Mouse (Mus musculus) mesoderm, embryonic 11.5 days (tissue): ENCODE data around the gene Cryzl2.
A peak's percentile ranks its signal among the peaks of the same experiment; 100 is the strongest.

Source experiments
- DNase-seq: peaks from one replicate; pipeline ENCODE4 v3.0.0-alpha.2; 2012; ENCODE audit warnings: low read depth, low spot score

The Cryzl2 gene

GRCm38 (mm10) chr1:157443026-157443722, 15.2 kb upstream of the Cryzl2 start:
- DNase-seq: no peak

- no peak for DNase-seq
Measured at GRCm38 (mm10) chr1:157443723-157444561, 14.4 kb upstream of the Cryzl2 start.

DNA sequence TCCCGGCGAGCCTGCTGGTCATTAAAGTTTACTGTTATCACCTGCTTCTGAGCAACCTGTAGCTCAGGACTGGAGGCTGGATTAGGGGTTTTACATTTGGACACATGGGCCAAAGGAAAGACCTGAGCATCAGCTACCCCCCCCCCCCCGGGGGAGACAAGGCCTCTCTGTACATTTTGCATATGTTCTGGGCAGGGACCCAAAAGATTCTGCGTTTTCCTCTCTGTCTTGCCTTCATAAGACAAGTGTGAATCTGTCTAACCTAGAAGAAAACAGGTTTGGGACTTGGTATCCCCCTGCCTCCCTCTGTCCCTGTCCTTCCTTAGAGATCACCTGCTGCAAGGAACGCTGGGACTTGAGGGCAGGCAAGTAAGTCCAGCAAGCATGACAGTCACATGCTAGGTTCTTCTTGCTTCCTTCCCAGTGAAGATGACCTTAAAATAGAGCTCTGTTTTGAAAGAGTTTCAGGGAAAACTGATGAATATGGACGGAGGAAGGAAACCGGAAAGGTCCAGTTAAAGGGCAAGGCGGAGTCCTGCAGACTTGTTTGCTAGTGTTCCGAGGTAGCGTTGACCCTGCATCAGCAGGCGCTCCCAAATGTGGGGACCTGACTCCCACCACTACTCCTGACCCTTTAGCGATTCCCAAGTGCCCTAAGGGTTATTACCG, 13.6 kb upstream of the Cryzl2 start:
- DNase-seq: no peak

- no peak for DNase-seq
Measured at GRCm38 (mm10) chr1:157445398-157445910, 12.9 kb upstream of the Cryzl2 start.

DNA sequence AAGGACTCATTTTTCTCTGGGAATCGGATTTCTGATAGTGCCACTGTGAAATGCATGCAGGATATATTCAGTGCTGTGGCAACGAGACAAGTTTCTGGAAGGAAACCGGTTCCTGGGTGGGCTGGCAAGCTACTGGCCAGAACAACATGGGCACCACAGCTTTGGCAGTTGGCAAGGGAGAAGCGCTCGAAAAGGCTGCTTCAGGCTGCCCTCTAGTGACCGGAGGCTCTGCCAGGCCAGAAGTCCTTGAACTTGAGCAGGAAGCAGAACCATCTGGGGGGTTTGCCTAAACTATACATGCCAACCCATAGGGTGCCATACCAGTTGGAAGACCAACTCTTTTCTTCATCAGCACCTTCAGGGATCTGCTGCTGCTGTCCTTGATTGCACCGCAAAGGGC, 12.1 kb upstream of the Cryzl2 start:
- no peak for DNase-seq

DNA sequence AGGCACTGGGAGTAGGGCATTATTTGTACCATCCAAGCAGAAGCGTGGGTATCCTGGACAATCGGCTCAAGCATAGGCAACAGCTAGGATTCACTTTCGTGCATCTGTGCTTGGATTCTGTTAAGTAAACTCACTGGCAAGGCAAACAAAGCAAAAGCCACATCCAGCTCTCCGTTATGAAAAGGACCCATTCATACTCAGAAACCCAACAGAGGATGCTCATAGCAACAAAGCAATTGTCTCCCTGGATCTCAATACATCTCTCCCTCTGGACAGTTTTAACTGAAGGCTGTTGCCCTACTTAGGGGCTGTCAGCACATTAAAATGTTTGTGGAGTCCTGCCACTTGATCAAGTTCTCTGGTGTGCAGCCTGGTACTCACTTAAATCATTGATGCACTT, 11.2 kb upstream of the Cryzl2 start:
- no peak for DNase-seq

- no peak for DNase-seq
Measured at GRCm38 (mm10) chr1:157448164-157448804, 10.1 kb upstream of the Cryzl2 start.

- no peak for DNase-seq
Measured at GRCm38 (mm10) chr1:157448805-157449188, 9.6 kb upstream of the Cryzl2 start.

GRCm38 (mm10) chr1:157449532-157449931, 8.8 kb upstream of the Cryzl2 start:
- no peak for DNase-seq

DNA sequence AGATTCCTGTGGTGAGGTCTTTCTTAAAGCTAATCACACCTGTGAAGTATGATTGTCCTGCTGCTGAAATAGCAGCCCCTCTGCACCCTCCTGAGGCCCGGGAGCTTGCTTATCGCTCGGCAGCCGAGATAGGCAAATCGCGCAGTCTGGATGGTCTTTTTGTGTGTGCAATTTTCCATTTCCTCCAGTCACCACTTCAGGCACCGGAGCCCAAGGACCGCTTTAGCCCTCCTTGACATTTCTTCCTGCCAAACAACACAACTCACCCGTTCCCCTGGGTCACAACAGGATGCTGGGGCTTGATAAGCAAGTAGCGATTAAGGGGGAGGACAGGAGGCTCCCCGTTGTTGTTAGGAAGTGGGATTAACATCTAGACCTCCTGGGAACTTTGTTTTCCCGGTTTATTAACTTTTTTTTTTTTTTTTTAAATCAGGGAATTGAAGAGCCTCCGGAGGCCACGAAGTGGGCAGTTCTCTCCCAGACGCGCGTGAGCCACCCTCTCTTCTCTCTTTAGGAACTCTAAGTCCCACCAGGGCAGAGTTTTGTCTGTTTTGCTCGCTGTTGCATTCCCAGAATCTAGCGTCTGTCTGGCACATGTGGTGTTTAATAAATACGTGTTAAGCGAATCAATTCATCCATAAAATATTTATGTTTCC, 8.3 kb upstream of the Cryzl2 start:
- DNase-seq: no peak

- DNase-seq: no peak
Measured at GRCm38 (mm10) chr1:157452284-157452683, 6.1 kb upstream of the Cryzl2 start.

DNA sequence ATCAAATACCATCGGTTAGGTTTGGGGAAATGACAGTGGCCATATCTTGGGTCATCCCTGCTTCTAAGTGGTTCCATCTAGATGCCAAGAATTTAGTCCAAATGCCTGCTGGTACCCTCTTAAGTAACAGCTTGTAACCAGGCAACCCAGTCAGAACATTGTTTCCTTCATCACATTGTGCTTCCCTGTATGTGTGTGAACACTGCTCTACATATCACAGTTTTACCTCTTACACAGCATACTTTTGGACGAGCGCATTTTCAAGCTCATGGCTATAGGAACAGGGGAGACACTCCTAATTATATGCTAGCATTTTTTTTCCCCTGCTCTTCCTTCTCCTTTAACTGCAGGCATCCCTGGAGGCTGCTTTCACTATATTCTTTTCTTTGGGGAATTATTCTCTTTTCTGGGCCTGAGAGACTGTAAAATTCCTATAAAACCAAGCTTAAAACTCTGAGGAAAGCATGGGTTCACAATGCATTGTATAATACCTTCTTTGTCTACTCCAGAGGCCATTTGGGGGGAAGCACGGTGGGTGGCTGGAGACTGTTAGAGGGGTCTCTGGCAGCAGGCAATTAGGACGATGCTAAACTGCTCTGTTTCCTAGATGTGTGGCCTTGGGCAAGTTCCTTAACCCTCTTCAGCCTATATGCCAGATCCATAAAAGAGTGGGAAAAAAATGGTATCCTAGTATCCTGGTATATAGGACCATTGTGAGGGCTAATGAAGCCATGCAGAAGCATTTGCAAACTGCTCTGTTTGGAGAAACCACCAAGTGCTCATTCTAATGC, 5.4 kb upstream of the Cryzl2 start:
- DNase-seq: no peak

GRCm38 (mm10) chr1:157454876-157455275, 3.5 kb upstream of the Cryzl2 start:
- DNase-seq: no peak

DNA sequence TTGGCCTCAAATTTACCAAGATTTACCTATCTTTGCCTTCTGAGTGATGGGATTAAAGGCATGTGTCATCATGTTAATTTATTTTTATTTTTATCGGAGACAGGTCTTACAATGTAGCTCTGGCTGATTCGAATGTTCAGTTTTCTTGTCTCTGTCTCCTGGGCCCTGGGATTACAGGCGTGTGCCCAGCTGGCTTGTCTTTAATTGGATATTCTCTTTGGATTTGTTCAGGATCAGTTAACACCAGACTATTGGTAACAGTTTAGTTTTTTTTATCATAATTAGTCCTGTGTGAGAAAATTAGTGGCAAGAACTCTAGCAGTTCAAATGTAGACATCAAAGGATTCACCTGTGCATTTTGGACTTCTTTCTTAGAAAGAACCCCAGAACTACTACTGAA, 588 bp upstream of the Cryzl2 start:
- no peak for DNase-seq

DNA sequence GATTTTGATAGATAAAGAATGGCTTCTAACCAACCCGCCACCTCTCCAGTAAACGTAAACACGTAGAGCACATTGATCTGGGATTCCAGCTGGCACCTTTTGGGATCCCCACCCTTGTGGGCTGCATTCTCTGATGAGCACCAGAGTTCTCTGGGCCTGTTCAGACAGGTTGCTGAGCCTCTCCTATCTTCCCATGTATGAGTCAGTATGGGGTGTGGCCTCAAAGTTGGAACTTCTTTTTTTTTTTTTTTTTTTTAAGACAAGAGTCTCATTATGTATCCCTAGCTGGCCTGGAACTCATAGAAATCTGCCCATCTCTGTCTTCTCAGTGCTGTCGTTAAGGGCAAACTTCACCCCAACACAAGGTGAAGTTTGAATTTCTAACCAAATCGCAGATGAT, 1.5 kb downstream of the Cryzl2 start:
- DNase-seq: no peak

DNA sequence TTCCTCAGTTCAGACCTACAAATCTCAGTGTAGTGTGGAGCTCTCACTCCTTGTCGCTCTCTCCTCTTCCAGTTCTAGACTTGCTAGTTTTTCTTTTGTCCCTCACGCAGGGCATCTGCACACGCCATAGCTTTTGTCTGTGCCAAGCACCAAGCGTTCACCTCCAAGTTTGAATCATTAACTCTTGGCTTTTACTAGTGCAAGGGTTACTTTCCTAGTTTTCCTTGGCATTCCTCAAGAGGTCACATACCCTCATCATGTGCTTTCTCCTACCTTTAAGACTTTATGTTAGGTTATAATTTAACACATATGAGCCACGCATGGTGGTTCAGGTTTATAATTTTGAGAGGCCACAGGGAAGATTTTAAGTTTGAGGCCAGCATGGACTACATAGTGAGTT, 2.9 kb downstream of the Cryzl2 start:
- no peak for DNase-seq

GRCm38 (mm10) chr1:157462336-157462735, 4.0 kb downstream of the Cryzl2 start:
- DNase-seq: no peak

DNA sequence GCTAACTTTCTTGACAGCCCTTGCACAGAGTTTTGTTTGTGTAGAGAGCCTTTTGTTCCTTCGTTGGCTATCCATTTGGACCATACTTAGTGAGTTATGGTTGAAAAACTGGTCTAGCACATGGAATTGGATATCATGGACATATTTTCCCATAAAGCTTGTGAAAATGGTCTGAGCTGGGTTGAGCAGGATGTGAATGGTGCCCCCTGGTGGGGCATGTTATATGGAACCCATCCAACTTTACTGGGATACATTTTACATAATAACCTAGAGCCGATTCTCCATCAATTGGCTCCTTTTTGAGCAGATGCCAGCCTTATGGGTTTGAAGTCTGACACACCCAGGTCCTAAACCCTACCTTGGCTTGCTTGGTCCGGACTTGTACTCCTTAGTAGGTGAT, 6.8 kb downstream of the Cryzl2 start:
- peak; percentile 32 for DNase-seq

DNA sequence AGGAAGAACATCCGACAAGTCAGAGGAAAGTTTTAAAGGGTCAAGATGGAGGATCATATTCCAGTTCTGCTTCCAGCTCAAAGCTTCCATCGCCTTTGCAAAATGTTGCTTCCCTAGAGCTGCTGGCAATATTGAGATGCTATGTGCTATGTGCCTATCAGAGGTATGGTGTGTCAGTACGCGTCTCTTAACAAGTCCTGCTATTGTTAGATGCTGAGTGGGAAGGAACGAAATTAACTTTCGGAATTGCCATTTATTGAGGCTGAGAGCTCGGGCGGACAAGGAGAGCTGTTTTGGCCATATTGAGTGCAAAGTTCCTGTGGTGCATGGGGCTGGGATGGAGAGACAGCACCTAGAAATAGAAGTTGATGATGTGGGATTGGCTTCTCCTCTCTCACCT, 9.5 kb downstream of the Cryzl2 start:
- no peak for DNase-seq

GRCm38 (mm10) chr1:157470761-157471386, 12.5 kb downstream of the Cryzl2 start:
- no peak for DNase-seq
